Mouse (Mus musculus) urinary bladder, postnatal 4 days (tissue): ENCODE measurements at regions not wholly inside any gene's neighbourhood (a gene's known extent, or its start where the extent isn't known, plus 50 kb on each side); places are given as distances from the start of the nearest gene placed in this dataset.

Experiments used
- DNase-seq, 2 experiments: peaks; one replicate each; pipeline ENCODE4 v3.0.0; 2021 to 2022; ENCODE audit warnings: low spot score in 2 of 2

GRCm38 (mm10) chr5:126019781-126020180 lies 488.2 kb downstream of the Tmem132b start:
- DNase-seq = no peak

- no peak for DNase-seq
Measured at GRCm38 (mm10) chr5:126023906-126024305, 492.3 kb downstream of the Tmem132b start.

GRCm38 (mm10) chr5:126034846-126035245 lies 503.3 kb downstream of the Tmem132b start:
- DNase-seq = peak in 1 of 2 experiments; percentile 55

- DNase-seq = no peak
Measured at GRCm38 (mm10) chr5:126036686-126037085, 505.1 kb downstream of the Tmem132b start.

- no peak for DNase-seq
Measured at GRCm38 (mm10) chr5:126045761-126046160, 514.2 kb downstream of the Tmem132b start.

- DNase-seq = no peak
Measured at GRCm38 (mm10) chr5:126063644-126064043, 532.1 kb downstream of the Tmem132b start.

- DNase-seq = no peak
Measured at GRCm38 (mm10) chr5:126079281-126079838, 547.8 kb downstream of the Tmem132b start.

- no peak for DNase-seq
Measured at GRCm38 (mm10) chr5:126088251-126088914, 556.8 kb downstream of the Tmem132b start.

GRCm38 (mm10) chr5:126093196-126093595 lies 561.6 kb downstream of the Tmem132b start:
- no peak for DNase-seq

GRCm38 (mm10) chr5:126096616-126097261 lies 565.2 kb downstream of the Tmem132b start:
- DNase-seq = no peak

- DNase-seq = no peak
Measured at GRCm38 (mm10) chr5:126097262-126097628, 565.7 kb downstream of the Tmem132b start.

GRCm38 (mm10) chr5:126098433-126098832 lies 566.9 kb downstream of the Tmem132b start:
- no peak for DNase-seq

- no peak for DNase-seq
Measured at GRCm38 (mm10) chr5:126099931-126100330, 568.4 kb downstream of the Tmem132b start.

GRCm38 (mm10) chr5:126104464-126104863 lies 572.9 kb downstream of the Tmem132b start:
- no peak for DNase-seq

- no peak for DNase-seq
Measured at GRCm38 (mm10) chr5:126104883-126105282, 573.3 kb downstream of the Tmem132b start.

- no peak for DNase-seq
Measured at GRCm38 (mm10) chr5:126105446-126105845, 573.9 kb downstream of the Tmem132b start.

- DNase-seq = no peak
Measured at GRCm38 (mm10) chr5:126107020-126107419, 575.4 kb downstream of the Tmem132b start.

- DNase-seq = no peak
Measured at GRCm38 (mm10) chr5:126108837-126109236, 577.3 kb downstream of the Tmem132b start.

- DNase-seq = no peak
Measured at GRCm38 (mm10) chr5:126117291-126117690, 585.7 kb downstream of the Tmem132b start.

- no peak for DNase-seq
Measured at GRCm38 (mm10) chr5:126117906-126118521, 586.4 kb downstream of the Tmem132b start.

- no peak for DNase-seq
Measured at GRCm38 (mm10) chr5:126118731-126119130, 587.2 kb downstream of the Tmem132b start.

GRCm38 (mm10) chr5:126123216-126123615 lies 591.6 kb downstream of the Tmem132b start:
- no peak for DNase-seq

GRCm38 (mm10) chr5:126127486-126127885 lies 595.9 kb downstream of the Tmem132b start:
- DNase-seq = no peak
